Mouse (Mus musculus): ENCODE results near the gene C530008M17Rik.

DNA sequence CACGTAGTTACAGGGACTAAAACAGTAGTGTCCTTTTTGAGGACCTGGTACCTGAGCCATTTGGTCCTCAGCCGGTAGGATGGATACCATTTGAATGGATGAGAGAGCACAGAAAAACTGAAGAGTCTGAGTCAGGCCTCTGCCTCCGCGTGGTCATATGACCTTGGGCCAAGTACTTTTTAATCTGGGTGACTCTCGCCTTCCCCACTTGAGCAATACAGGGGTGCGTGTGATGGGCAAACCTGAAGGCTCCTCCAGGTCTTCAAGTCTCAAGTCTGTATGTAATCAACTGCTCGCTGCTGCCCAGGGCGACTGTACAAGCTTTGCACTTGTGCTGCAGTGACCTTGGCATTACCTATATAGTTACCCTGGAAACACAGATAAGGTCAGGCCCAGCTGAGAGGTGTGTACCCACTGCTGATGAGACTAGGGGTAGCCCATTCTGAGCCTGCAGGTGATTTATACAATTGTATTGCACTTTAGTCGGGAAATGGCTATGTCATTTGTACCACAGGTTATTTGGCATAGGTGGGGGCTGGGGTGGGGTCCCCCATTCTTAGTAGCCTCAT, 187.6 kb downstream of the C530008M17Rik start:
- no peak for TF ChIP-seq FLI1 (IDR thresholded peaks at IDR 0.05; ENCODE audit: low read length)
- no peak for TF ChIP-seq GATA1 (IDR thresholded peaks at IDR 0.05; ENCODE audit: borderline replicate concordance, low read length)
